22 mouse cellular contexts compared by ENCODE assay signal in the genomic region with DNA sequence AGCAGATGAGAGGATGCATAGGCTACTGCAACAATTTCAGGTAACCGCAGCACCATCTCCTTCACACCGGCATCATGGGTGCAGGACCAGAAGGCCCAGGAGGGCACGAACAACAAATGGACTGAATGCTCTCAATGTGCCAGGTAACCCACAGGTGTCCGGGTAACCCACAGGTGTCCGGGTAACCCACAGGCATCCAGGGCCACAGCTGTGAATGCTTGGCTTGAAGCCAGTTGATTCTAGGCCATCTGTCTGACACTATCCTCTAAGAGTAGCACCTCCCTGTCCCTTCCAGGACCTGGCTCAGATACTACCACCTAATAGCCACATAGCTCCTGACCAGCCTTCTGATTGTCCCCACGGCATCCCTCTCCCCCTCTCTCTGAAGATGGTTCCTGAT. TPM values are rescaled to one million over a fixed set of nuclear protein-coding genes. Genes with fewer than 3 reads are reported as not detected.
"Had no signal": no experiment of that assay in that cellular context is flagged by ENCODE, and none has a peak within 500 bp of the region (broad histone marks: within the 10 kb centered on the region; RNA-seq: fewer than 3 reads in every experiment).

No protein-coding gene starts in this region.

- H3K4me1 ChIP-seq: lung, embryonic 15.5 days; megakaryocyte, embryonic 14.5 days; midbrain, embryonic 13.5 days; midbrain, embryonic 15.5 days; neural tube, embryonic 13.5 days; neural tube, embryonic 15.5 days had no signal

- H3K27ac ChIP-seq: lung, embryonic 15.5 days; macrophage; midbrain, embryonic 13.5 days; midbrain, embryonic 15.5 days; neural tube, embryonic 13.5 days; neural tube, embryonic 15.5 days had no signal

- H3K36me3 ChIP-seq: lung, embryonic 15.5 days; midbrain, embryonic 13.5 days; midbrain, embryonic 15.5 days; neural tube, embryonic 13.5 days; neural tube, embryonic 15.5 days had no signal

- H3K27me3 ChIP-seq: lung, embryonic 15.5 days; midbrain, embryonic 13.5 days; midbrain, embryonic 15.5 days; neural tube, embryonic 13.5 days; neural tube, embryonic 15.5 days had no signal

- H3K4me3 ChIP-seq: lung, embryonic 15.5 days; megakaryocyte, embryonic 14.5 days; midbrain, embryonic 13.5 days; midbrain, embryonic 15.5 days; neural tube, embryonic 13.5 days; neural tube, embryonic 15.5 days had no signal

- H3K4me2 ChIP-seq: lung, embryonic 15.5 days; midbrain, embryonic 11.5 days; midbrain, embryonic 13.5 days; midbrain, embryonic 15.5 days; neural tube, embryonic 13.5 days; neural tube, embryonic 15.5 days had no signal

- DNase-seq: liver, postnatal 0 days; lung, adult 2 months; lung, postnatal 14 days; lung, postnatal 36 days; retina, postnatal 1 day; right cerebral cortex, adult 18-20 months; right cerebral cortex, postnatal 25 days; right cerebral cortex, postnatal 4 days; spleen, adult 18-20 months; thymus, adult 18-20 months; thymus, postnatal 25 days; thymus, postnatal 4 days had no signal

- ATAC-seq: liver, postnatal 0 days; lung, postnatal 0 days; midbrain, embryonic 13.5 days; midbrain, embryonic 15.5 days had no signal

RNA-seq across cellular contexts. Expression of a gene that starts 20.7 kb away (rescaled TPM):
- polyA plus RNA-seq: small intestine, adult 2 months had no signal
